Mouse (Mus musculus) activated CD4-positive, CD25-positive, alpha-beta regulatory T cell, adult 4 months (primary cell): ENCODE results near the gene Ak3. TPM values are rescaled to one million over a fixed set of nuclear protein-coding genes. Genes with fewer than 3 reads are reported as not detected.

Source experiments
- ATAC-seq: one replicate; pipeline ENCODE4 v1.8.0; 2017
- polyA plus RNA-seq, 2 experiments: library from polyadenylated mRNA; unstranded; fragments of 100-300 nt; shearing (Covaris generic); gene quantifications; one replicate each; pipeline ENCODE4 v1.2.1; 2017

Ak3 gene
- polyA plus RNA-seq, 2 experiments from 2014 or later: 21.3 to 23.5 TPM

- no peak for ATAC-seq
Observed at GRCm38 (mm10) chr19:28991391-28991790, 56.4 kb downstream of the Ak3 start.

GRCm38 (mm10) chr19:28990590-28991221 lies 57.1 kb downstream of the Ak3 start:
- ATAC-seq: peak; percentile 36

- ATAC-seq: peak; percentile 88
Observed at GRCm38 (mm10) chr19:28990194-28990589, 57.6 kb downstream of the Ak3 start, which contains the start of gene Cdc37l1. Gene Cdc37l1 (plus strand): TSS chr19:28990352.

- ATAC-seq: no peak
Observed at GRCm38 (mm10) chr19:28989515-28989914, 58.2 kb downstream of the Ak3 start.

GRCm38 (mm10) chr19:28982617-28983016 lies 65.1 kb downstream of the Ak3 start:
- no peak for ATAC-seq

GRCm38 (mm10) chr19:28974862-28975611 lies 72.7 kb downstream of the Ak3 start:
- ATAC-seq: peak; percentile 83

Other genes starting within 250 kb of the Ak3 start
- gene Slc1a1, start 212.9 kb downstream of the Ak3 start, polyA plus RNA-seq: not detected
- gene Plpp6, start 84.0 kb downstream of the Ak3 start, polyA plus RNA-seq: 1 to 10 TPM; 1.6 to 2.5 TPM
- gene 4430402I18Rik, start 80.2 kb downstream of the Ak3 start, polyA plus RNA-seq: under 1 TPM in 1 of 2 experiments, not detected in 1; 0.22 TPM
- gene Cdc37l1, start 57.6 kb downstream of the Ak3 start, polyA plus RNA-seq: 10 to 100 TPM; 26.7 to 38.7 TPM
- 10 to 100 TPM; 23.8 to 24.0 TPM for gene Rcl1, start 53.4 kb upstream of the Ak3 start, polyA plus RNA-seq
- gene Jak2, start 203.9 kb upstream of the Ak3 start, polyA plus RNA-seq: 10 to 100 TPM; 20.1 to 20.5 TPM